Mouse (Mus musculus) spleen, postnatal 14 days (tissue): ENCODE measurements around the gene Ttc9b.
"Not testable (repeated sequence)": the region's sequence is repeated elsewhere in the genome, so short reads cannot be mapped to it uniquely, and the experiment has no call there.

ENCODE experiments used
- DNase-seq, 2 experiments: peaks; one replicate each; pipeline ENCODE4 v3.0.0; 2021 to 2022; ENCODE audit warnings: low spot score in 2 of 2

Ttc9b gene

GRCm38 (mm10) chr7:27653681-27654437 is at the start of gene Ttc9b:
Ttc9b (plus strand) TSS chr7:27653915.
- peak in 1 of 2 experiments; percentile 17 for DNase-seq

- no peak for DNase-seq
Observed at GRCm38 (mm10) chr7:27604661-27605348, 48.9 kb upstream of the Ttc9b start.

GRCm38 (mm10) chr7:27605499-27606285 is 48.0 kb upstream of the Ttc9b start:
- DNase-seq: no peak

GRCm38 (mm10) chr7:27606481-27607254 is 47.0 kb upstream of the Ttc9b start:
- no peak for DNase-seq

- DNase-seq: no peak
Observed at GRCm38 (mm10) chr7:27607580-27607979, 46.1 kb upstream of the Ttc9b start.

- no peak for DNase-seq
Observed at GRCm38 (mm10) chr7:27608130-27608529, 45.6 kb upstream of the Ttc9b start.

GRCm38 (mm10) chr7:27609285-27609684 is 44.4 kb upstream of the Ttc9b start:
- DNase-seq: no peak

GRCm38 (mm10) chr7:27609688-27610087 is 44.0 kb upstream of the Ttc9b start:
- DNase-seq: no peak

GRCm38 (mm10) chr7:27610370-27610769 is 43.3 kb upstream of the Ttc9b start:
- no peak for DNase-seq

- no peak for DNase-seq
Observed at GRCm38 (mm10) chr7:27610871-27611270, 42.8 kb upstream of the Ttc9b start.

- no peak for DNase-seq
Observed at GRCm38 (mm10) chr7:27612940-27613339, 40.8 kb upstream of the Ttc9b start.

- DNase-seq: no peak
Observed at GRCm38 (mm10) chr7:27613751-27614499, 39.8 kb upstream of the Ttc9b start.

GRCm38 (mm10) chr7:27621028-27621427 is 32.7 kb upstream of the Ttc9b start:
- DNase-seq: no peak

GRCm38 (mm10) chr7:27622234-27622633 is 31.5 kb upstream of the Ttc9b start:
- no peak for DNase-seq

- no peak for DNase-seq
Observed at GRCm38 (mm10) chr7:27624967-27625366, 28.7 kb upstream of the Ttc9b start.

GRCm38 (mm10) chr7:27627707-27628106 is 26.0 kb upstream of the Ttc9b start:
- DNase-seq: no peak

GRCm38 (mm10) chr7:27628190-27628589 is 25.5 kb upstream of the Ttc9b start:
- no peak for DNase-seq

- not testable (repeated sequence) for DNase-seq
Observed at GRCm38 (mm10) chr7:27628816-27629215, 24.9 kb upstream of the Ttc9b start.

- DNase-seq: no peak
Observed at GRCm38 (mm10) chr7:27631439-27631838, 22.3 kb upstream of the Ttc9b start.

GRCm38 (mm10) chr7:27633166-27633565 is 20.5 kb upstream of the Ttc9b start:
- DNase-seq: no peak

GRCm38 (mm10) chr7:27634691-27635090 is 19.0 kb upstream of the Ttc9b start:
- no peak for DNase-seq
